Mouse (Mus musculus): ENCODE measurements at regions not wholly inside any gene's neighbourhood (a gene's known extent, or its start where the extent isn't known, plus 50 kb on each side); places are given as distances from the start of the nearest gene placed in this dataset.
A peak's percentile ranks its signal among the peaks of the same experiment; 100 is the strongest.

GRCm38 (mm10) chr13:72691783-72692729 is 63.4 kb downstream of the Irx2 start:
- DNase-seq (ENCODE audit: low spot score) = no peak

- no peak for DNase-seq (ENCODE audit: low spot score)
Measured at GRCm38 (mm10) chr13:72707469-72707868, 78.8 kb downstream of the Irx2 start.

GRCm38 (mm10) chr13:72708728-72709127 is 80.1 kb downstream of the Irx2 start:
- no peak for DNase-seq (ENCODE audit: low spot score)

- no peak for DNase-seq (ENCODE audit: low spot score)
Measured at GRCm38 (mm10) chr13:72710051-72710450, 81.4 kb downstream of the Irx2 start.

- DNase-seq (ENCODE audit: low spot score) = no peak
Measured at GRCm38 (mm10) chr13:72711136-72711535, 82.5 kb downstream of the Irx2 start.

DNA sequence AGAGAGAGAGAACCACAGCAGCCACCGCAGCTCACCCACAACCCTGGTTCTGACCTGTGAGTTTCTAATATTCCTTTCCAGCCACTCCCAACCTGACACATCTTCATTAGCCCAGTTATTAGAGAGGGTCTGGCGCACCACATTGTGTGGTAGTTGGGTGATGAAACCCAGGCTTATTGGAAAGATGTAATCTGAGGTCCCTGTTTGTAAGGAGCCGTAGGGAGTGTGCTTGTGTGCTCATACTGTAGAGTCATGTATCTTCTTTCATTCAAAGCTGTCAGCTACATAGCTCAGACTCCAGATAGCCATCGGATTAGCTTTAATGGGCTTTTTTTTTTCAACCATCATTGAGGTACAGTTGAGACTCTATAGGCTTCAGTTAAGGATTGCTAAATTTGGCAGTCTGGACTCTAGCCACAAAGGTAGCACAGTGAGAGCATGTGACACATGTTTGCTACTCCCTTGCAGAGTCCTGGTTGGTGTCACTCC is 83.3 kb downstream of the Irx2 start:
- no peak for DNase-seq (ENCODE audit: low spot score)

GRCm38 (mm10) chr13:72714793-72715192 is 86.2 kb downstream of the Irx2 start:
- no peak for DNase-seq (ENCODE audit: low spot score)

DNA sequence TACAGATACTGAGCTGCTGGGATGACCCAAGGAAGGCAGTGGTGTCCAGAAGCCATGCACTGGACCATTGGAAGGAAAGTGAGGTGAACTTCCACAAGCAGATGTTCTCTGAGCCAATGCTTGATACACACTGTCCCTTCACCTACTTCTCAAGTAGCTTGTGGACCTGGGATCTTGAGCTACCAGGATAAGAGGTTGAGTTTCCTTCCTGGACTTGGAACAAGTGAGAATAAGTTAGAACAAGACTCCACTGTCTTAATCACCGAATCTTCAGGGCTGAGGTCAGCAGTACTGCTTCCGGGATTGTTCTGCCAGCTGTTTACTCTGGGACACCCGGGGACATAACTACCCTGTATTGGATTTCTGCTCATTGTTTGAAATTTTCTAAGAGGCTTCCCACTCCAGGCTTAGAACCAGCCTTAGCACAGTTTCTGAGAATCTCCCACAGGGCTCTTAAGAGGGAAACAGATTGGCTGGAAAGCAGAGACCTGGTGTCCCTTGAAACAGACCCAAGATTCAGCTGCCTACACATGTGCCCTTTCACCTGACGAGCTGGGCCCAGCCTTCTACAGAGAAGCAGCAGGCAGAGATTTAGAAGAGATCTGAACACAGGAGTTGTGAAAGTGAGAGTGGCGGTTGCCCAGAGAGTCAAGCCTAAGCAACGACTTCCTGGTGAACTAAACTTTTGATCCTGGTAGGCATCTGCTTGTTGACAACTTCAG is 87.5 kb downstream of the Irx2 start:
- DNase-seq (ENCODE audit: low spot score) = no peak

GRCm38 (mm10) chr13:72727126-72727525 is 98.5 kb downstream of the Irx2 start:
- no peak for DNase-seq (ENCODE audit: low spot score)

DNA sequence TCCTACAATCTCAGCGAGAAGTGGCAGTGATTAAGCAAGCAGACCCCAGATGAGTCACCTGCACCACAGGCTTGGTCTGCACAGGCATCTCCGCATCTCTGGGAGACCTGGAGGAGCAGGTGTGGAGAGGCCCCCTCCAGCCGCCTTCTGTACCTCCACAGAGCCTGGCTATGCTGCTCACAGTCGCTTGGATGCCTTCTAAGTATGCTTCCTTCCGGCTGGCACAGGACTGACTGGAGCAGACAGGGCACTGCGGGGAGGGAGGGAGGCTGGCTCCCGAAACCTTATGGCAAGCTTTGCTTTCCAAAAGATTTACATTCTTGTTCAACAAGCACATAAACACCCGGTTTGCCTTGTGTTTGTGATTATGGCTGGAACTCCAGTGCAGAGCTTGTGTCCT is 107.3 kb downstream of the Irx2 start:
- no peak for DNase-seq (ENCODE audit: low spot score)

DNA sequence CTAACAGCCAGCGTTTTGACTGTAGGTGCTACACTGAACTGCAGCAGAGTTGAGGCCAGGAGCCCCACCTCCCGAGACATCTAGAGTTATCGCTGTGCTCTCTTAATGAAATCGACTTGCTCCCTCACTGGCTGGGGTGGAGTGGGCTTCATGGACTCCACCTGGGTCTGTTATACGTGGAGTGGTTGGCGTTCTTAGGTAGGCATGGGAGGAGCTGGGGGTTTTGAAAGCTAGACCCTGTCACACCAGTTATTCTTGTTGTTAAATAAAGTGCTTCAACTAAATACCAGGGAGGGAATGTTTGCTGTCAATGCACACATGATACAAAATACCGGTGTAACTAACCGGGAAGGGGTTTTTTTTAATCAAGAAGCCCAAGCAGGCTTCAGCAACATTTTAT is 108.4 kb downstream of the Irx2 start:
- no peak for DNase-seq (ENCODE audit: low spot score)

- DNase-seq (ENCODE audit: low spot score) = no peak
Measured at GRCm38 (mm10) chr13:72747187-72747586, 118.6 kb downstream of the Irx2 start.

GRCm38 (mm10) chr13:72755036-72755435 is 126.4 kb downstream of the Irx2 start:
- DNase-seq (ENCODE audit: low spot score) = no peak

DNA sequence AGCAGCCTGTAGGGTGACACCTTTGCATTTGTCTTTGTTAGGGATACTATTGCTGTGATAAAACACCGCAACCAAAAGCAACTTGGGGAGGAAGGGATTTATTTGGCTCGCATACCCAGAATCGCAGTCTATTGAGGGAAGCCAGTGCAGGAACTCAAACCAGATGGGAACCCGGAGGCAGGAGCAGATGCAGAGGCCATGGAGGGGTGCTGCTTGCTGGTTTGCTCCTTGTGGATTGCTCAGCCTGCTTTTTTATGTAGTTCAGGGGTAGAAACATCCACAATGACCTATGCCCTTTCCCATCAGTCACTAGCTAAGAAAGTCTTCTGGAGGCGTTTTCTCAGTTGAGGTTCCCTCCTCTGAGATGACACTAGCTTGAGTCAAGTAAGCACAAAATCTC is 133.9 kb downstream of the Irx2 start:
- DNase-seq (ENCODE audit: low spot score) = no peak

DNA sequence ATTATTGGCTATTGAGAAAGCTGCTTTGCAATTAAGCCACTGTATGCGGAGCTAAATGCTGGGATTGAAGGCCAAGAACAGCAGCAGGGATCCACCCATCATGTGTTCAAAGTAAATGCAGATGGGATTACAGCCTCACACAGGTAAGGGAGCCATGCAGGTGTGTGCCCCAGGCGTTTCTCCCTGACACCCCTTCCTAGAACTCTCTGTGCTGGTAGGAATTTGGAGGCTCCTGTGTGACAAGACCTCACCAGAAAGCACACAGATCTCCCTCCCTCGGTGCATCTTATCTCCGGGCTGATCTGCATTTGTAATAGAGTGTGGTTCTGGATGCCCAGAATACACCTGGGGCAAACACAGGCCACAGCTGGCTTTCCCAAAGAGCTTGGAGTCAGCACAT is 134.7 kb downstream of the Irx2 start:
- no peak for DNase-seq (ENCODE audit: low spot score)

- no peak for DNase-seq (ENCODE audit: low spot score)
Measured at GRCm38 (mm10) chr13:72767306-72767705, 138.7 kb downstream of the Irx2 start.

GRCm38 (mm10) chr13:72769007-72769595 is 140.5 kb downstream of the Irx2 start:
- DNase-seq (ENCODE audit: low spot score) = peak; percentile 21

GRCm38 (mm10) chr13:72783026-72783726 is 154.6 kb downstream of the Irx2 start:
- no peak for DNase-seq (ENCODE audit: low spot score)

GRCm38 (mm10) chr13:72783727-72784070 is 155.1 kb downstream of the Irx2 start:
- DNase-seq (ENCODE audit: low spot score) = no peak

DNA sequence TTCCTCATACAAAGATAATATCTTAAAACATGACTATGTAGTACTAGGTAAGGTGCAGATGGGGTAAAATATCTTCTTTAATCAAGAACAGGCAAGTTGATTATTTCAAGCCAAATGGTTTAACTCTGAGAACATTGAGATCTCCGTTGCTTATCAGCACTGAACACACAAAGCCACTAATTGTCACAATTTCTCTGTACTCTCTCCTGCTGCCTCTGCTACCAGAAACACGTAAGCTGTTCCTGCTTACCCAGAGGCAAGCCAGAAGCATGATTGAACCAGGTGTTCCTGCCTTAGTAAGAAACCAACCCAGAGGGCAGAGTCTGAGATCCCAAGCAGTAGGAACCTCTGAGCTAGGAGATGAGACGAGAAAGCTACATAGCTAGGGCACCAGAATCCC is 164.1 kb downstream of the Irx2 start:
- no peak for DNase-seq (ENCODE audit: low spot score)

- no peak for DNase-seq (ENCODE audit: low spot score)
Measured at GRCm38 (mm10) chr13:72800021-72800420, 171.4 kb downstream of the Irx2 start.

DNA sequence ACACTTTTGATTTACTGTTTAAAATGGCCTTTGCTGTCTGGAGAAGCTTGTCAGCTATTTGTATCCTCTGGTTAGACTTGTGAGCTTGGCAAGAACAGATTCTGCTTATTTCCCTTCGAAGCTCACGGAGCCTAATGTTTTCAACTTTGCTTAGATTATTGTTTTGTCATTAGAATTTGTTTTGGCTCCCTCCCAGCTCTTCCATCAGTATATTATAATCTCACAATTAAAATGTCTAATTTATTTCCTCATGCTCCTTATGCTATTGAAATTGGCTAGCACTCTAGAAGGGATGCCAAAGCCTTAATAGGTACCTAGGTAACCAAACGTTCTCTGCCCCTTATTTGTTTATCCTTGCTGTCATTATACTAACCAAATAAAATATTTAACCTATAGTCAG is 171.9 kb downstream of the Irx2 start:
- DNase-seq (ENCODE audit: low spot score) = no peak

Data from layer of hippocampus, adult 9-10 months (tissue).